18 mouse cellular contexts compared by ENCODE assay signal in the genomic region with DNA sequence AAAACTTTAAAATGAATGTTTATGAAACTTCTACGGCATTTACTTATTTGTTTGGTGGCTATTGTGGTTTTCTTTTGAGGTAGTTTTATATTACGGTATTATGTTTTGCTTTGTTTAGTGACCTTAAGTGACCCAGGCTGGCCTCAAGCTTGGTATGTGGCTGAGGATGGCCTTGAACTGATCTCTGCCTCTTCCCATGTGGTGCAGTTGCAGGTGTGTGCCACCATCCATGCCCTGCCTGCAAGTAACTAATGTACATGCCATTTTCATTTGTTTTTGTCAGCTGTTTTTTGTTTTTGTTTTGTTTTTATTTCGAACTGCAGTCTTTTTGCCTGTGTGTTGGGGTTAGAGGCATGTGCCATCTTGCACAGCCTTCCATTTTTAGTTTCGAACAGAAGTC. TPM values are rescaled to one million over a fixed set of nuclear protein-coding genes. Genes with fewer than 3 reads are reported as not detected.
DNase-seq lines count a peak whose midpoint lies in the region; ATAC-seq and TF ChIP-seq lines count a peak whose summit lies in the region.
"Had no signal": no experiment of that assay in that cellular context is flagged by ENCODE, and none has a peak within 500 bp of the region (broad histone marks: within the 10 kb centered on the region; RNA-seq: fewer than 3 reads in every experiment).

No protein-coding gene starts in this region.

- peaks cover 8% of the 10 kb centered on the region for H3K36me3 ChIP-seq in liver, adult 2 months (ENCODE audit: control insufficient read depth, insufficient read depth, low read length)
- H3K36me3 ChIP-seq in liver, postnatal 0 days (replicated peaks; ENCODE audit: insufficient read depth, low read length) = peaks cover 38% of the 10 kb centered on the region

- peaks cover 8% of the 10 kb centered on the region for H3K4me1 ChIP-seq in liver, adult 2 months (ENCODE audit: control insufficient read depth, insufficient read depth, low read length)
- H3K4me1 ChIP-seq in liver, postnatal 0 days (ENCODE audit: insufficient read depth) = peaks cover 14% of the 10 kb centered on the region

- TF ChIP-seq EP300 in liver, postnatal 0 days (IDR thresholded peaks at IDR 0.05; ENCODE audit: low read depth) = no peak

- H3K79me2 ChIP-seq in liver, adult 2 months (ENCODE audit: control insufficient read depth, insufficient read depth, low read length) = peaks cover 19% of the 10 kb centered on the region; the same call in 1 of the 2 replicates

- TF ChIP-seq POLR2A in liver, adult 2 months (IDR thresholded peaks at IDR 0.05; ENCODE audit: extremely low read depth, insufficient read depth, low read length) = no peak

- peak; percentile 57 for DNase-seq in heart, adult 11 months
- DNase-seq in heart, postnatal 25 days (ENCODE audit: low spot score) = no peak
- peak; percentile 51 for DNase-seq in liver, adult 2 months (ENCODE audit: extremely low read depth, low read depth, low spot score)
- DNase-seq in liver, postnatal 0 days = no peak
- DNase-seq: adrenal gland, adult 2 months; adrenal gland, adult 8-10 months; adrenal gland, postnatal 10 days; adrenal gland, postnatal 14 days; adrenal gland, postnatal 25 days; adrenal gland, postnatal 36 days; B cell, adult 2 months; cerebellum, adult 11 months; cerebellum, adult 11-12 months; cerebellum, adult 18-20 months had no signal

- H3K27me3 ChIP-seq in liver, adult 2 months (ENCODE audit: control insufficient read depth, insufficient read depth, low read length) = no peaks in the 10 kb centered on the region
- H3K27me3 ChIP-seq in liver, postnatal 0 days (ENCODE audit: insufficient read depth, low read length) = no peaks in the 10 kb centered on the region
- H3K27me3 ChIP-seq: CH12.LX, Patski had no signal

- H3K27ac ChIP-seq in liver, adult 2 months (replicated peaks; ENCODE audit: insufficient read depth, low read depth, low read length) = no peak overlapping the region
- no peak overlapping the region for H3K27ac ChIP-seq in liver, postnatal 0 days (ENCODE audit: low read depth)

- peaks cover 3% of the 10 kb centered on the region; the same call in 1 of the 2 replicates for H3K9me3 ChIP-seq in liver, postnatal 0 days (ENCODE audit: low read length)

- H3K4me3 ChIP-seq in liver, adult 2 months (ENCODE audit: insufficient read depth, low read depth, low read length) = no peak overlapping the region
- no peak overlapping the region for H3K4me3 ChIP-seq in liver, postnatal 0 days (ENCODE audit: low read depth, low read length)

- no peak for ATAC-seq in liver, postnatal 0 days
- ATAC-seq: activated CD4-positive, CD25-positive, alpha-beta regulatory T cell, adult 4 months; CD4-positive, CD25-positive, alpha-beta regulatory T cell, adult 4 months; Patski had no signal

- TF ChIP-seq CTCF in liver, adult 2 months (IDR thresholded peaks at IDR 0.05; ENCODE audit: low read depth, low read length) = no peak
- no peak for TF ChIP-seq CTCF in liver, postnatal 0 days (IDR thresholded peaks at IDR 0.05; ENCODE audit: low read depth)

- no peak overlapping the region for H3K9ac ChIP-seq in liver, adult 2 months (ENCODE audit: low read depth, low read length)
- H3K9ac ChIP-seq in liver, postnatal 0 days (replicated peaks) = no peak overlapping the region

- intact Hi-C loops in heart, postnatal 25 days (cut with DNase I) = no loop called here

- 76% methylated on average over 4 of the region's 4 CpGs for WGBS in liver, adult 2 months
- 83% methylated on average over 4 of the region's 4 CpGs for WGBS in liver, postnatal 0 days (ENCODE audit: insufficient replicate concordance)

- no peak overlapping the region for H3K4me2 ChIP-seq in liver, postnatal 0 days (ENCODE audit: low read depth, low read length)

RNA-seq across cellular contexts. Expression of a gene that starts 6.2 kb away (rescaled TPM):
- 10 to 100 TPM; 12.4 to 13.2 TPM for total RNA-seq in heart, postnatal 25 days (2021)
- total RNA-seq in liver, adult 2 months (2014; rRNA removed) = 10.9 and 11.7 TPM in 2 replicates
- polyA plus RNA-seq in liver, adult 2 months (2012; rRNA removed) = 9.4 and 9.5 TPM in 2 replicates
- 9.3 and 11.0 TPM in 2 replicates for polyA plus RNA-seq in liver, postnatal 0 days (2015; fragmentation: Nextera tagmentation; extraction: Ambion mirVana)

RNA-seq across cellular contexts. Expression of a gene that starts 6.3 kb away (rescaled TPM):
- total RNA-seq in heart, postnatal 25 days (2021) = under 1 TPM; 0.31 TPM
- total RNA-seq in liver, adult 2 months (2014; rRNA removed) = 0.28 and 0.74 TPM in 2 replicates
- polyA plus RNA-seq in liver, adult 2 months (2012; rRNA removed) = 0.07 TPM in 2 replicates
- polyA plus RNA-seq in liver, postnatal 0 days (2015; fragmentation: Nextera tagmentation; extraction: Ambion mirVana) = 10.7 and 11.8 TPM in 2 replicates

Comparison
In these comparisons a context has a peak if more than half of its experiments do, and no peak if none do; other contexts are left out.
1. DNase-seq: peak in heart, adult 11 months (single experiment) and liver, adult 2 months (single experiment); none in heart, postnatal 25 days (single experiment) and liver, postnatal 0 days (single experiment).